Mouse (Mus musculus): ENCODE measurements around the gene Gnai3. TPM values are rescaled to one million over a fixed set of nuclear protein-coding genes. Genes with fewer than 3 reads are reported as not detected.

The Gnai3 gene
- polyA plus RNA-seq, 1 experiment from 2014 or later: 157 TPM

- Histone ChIP-seq H3K4me1 (ENCODE audit: control insufficient read depth, insufficient read depth, low read length) (peaks cover 8% of the 10 kb centered on the region; the same call in 1 of the 2 replicates), H3K27ac (replicated peaks; ENCODE audit: low read depth, low read length) (no peak overlapping the region), H3K27me3 (replicated peaks; ENCODE audit: control insufficient read depth, insufficient read depth, low read length) (no peaks in the 10 kb centered on the region; the same call in 1 of the 2 replicates), H3K9me3 (ENCODE audit: control insufficient read depth, low read length) (no peaks in the 10 kb centered on the region), H3K4me2 (ENCODE audit: low read depth, low read length) (peak overlapping the region; percentile 90), H3K9ac (ENCODE audit: low read depth, low read length) (peak overlapping the region; percentile 78), H3K4me3 (ENCODE audit: low read depth, low read length) (peak overlapping the region; percentile 72), H3K36me3 (ENCODE audit: control insufficient read depth, insufficient read depth, low read length) (no peaks in the 10 kb centered on the region)
- no peak for DNase-seq (ENCODE audit: low spot score)
- 4% methylated on average over 16 of the region's 16 CpGs for WGBS
- ATAC-seq (ENCODE audit: low read depth): 0 out of 2 replicates have a peak, but pooled peaks have one; percentile 41
Measured at GRCm38 (mm10) chr3:108185460-108186097, 39.6 kb upstream of the Gnai3 start.

GRCm38 (mm10) chr3:108184742-108185141 is 38.8 kb upstream of the Gnai3 start:
- ATAC-seq (ENCODE audit: low read depth) (no peak), DNase-seq (ENCODE audit: low spot score) (no peak)
- H3K27me3 ChIP-seq (replicated peaks; ENCODE audit: control insufficient read depth, insufficient read depth, low read length): no peaks in the 10 kb centered on the region; the same call in 1 of the 2 replicates
- H3K36me3 ChIP-seq (ENCODE audit: control insufficient read depth, insufficient read depth, low read length): no peaks in the 10 kb centered on the region
- H3K4me1 ChIP-seq (ENCODE audit: control insufficient read depth, insufficient read depth, low read length): peaks cover 10% of the 10 kb centered on the region; the same call in 1 of the 2 replicates
- 72% methylated on average over 3 of the region's 3 CpGs for WGBS
- no peak overlapping the region for H3K9ac ChIP-seq (ENCODE audit: low read depth, low read length)
- H3K27ac ChIP-seq (replicated peaks; ENCODE audit: low read depth, low read length): no peak overlapping the region
- H3K9me3 ChIP-seq (ENCODE audit: control insufficient read depth, low read length): no peaks in the 10 kb centered on the region
- no peak overlapping the region for H3K4me2 ChIP-seq (ENCODE audit: low read depth, low read length)
- H3K4me3 ChIP-seq (ENCODE audit: low read depth, low read length): no peak overlapping the region

GRCm38 (mm10) chr3:108180514-108180913 is 34.6 kb upstream of the Gnai3 start:
- 36% methylated on average over 2 of the region's 2 CpGs for WGBS
- DNase-seq (ENCODE audit: low spot score) (no peak), ATAC-seq (ENCODE audit: low read depth) (no peak)
- no peak overlapping the region for H3K4me2 ChIP-seq (ENCODE audit: low read depth, low read length)
- no peaks in the 10 kb centered on the region for H3K27me3 ChIP-seq (replicated peaks; ENCODE audit: control insufficient read depth, insufficient read depth, low read length)
- no peak overlapping the region for H3K27ac ChIP-seq (replicated peaks; ENCODE audit: low read depth, low read length)
- no peaks in the 10 kb centered on the region for H3K9me3 ChIP-seq (ENCODE audit: control insufficient read depth, low read length)
- H3K4me1 ChIP-seq (ENCODE audit: control insufficient read depth, insufficient read depth, low read length): 0 out of 2 replicates have a peak, but pooled peaks cover 5% of the 10 kb centered on the region
- H3K9ac ChIP-seq (ENCODE audit: low read depth, low read length): no peak overlapping the region
- no peaks in the 10 kb centered on the region for H3K36me3 ChIP-seq (ENCODE audit: control insufficient read depth, insufficient read depth, low read length)
- no peak overlapping the region for H3K4me3 ChIP-seq (ENCODE audit: low read depth, low read length)

- Histone ChIP-seq H3K27me3 (replicated peaks; ENCODE audit: control insufficient read depth, insufficient read depth, low read length) (no peaks in the 10 kb centered on the region), H3K36me3 (ENCODE audit: control insufficient read depth, insufficient read depth, low read length) (no peaks in the 10 kb centered on the region), H3K4me3 (ENCODE audit: low read depth, low read length) (no peak overlapping the region), H3K9me3 (ENCODE audit: control insufficient read depth, low read length) (no peaks in the 10 kb centered on the region), H3K27ac (replicated peaks; ENCODE audit: low read depth, low read length) (no peak overlapping the region), H3K9ac (ENCODE audit: low read depth, low read length) (no peak overlapping the region), H3K4me1 (ENCODE audit: control insufficient read depth, insufficient read depth, low read length) (peaks cover 18% of the 10 kb centered on the region; the same call in 1 of the 2 replicates), H3K4me2 (ENCODE audit: low read depth, low read length) (no peak overlapping the region)
- 58% methylated on average over 7 of the region's 7 CpGs for WGBS
- DNase-seq (ENCODE audit: low spot score) (peak; percentile 80), ATAC-seq (ENCODE audit: low read depth) (peak; percentile 81)
Measured at GRCm38 (mm10) chr3:108178756-108179715, 33.1 kb upstream of the Gnai3 start.

GRCm38 (mm10) chr3:108174672-108175531 is 29.0 kb upstream of the Gnai3 start:
- peak overlapping the region; percentile 39 for H3K4me2 ChIP-seq (ENCODE audit: low read depth, low read length)
- peak overlapping the region; percentile 67; the same call in 1 of the 2 replicates for H3K27ac ChIP-seq (replicated peaks; ENCODE audit: low read depth, low read length)
- H3K36me3 ChIP-seq (ENCODE audit: control insufficient read depth, insufficient read depth, low read length): no peaks in the 10 kb centered on the region
- peak overlapping the region; percentile 38; the same call in 1 of the 2 replicates for H3K9ac ChIP-seq (ENCODE audit: low read depth, low read length)
- DNase-seq (ENCODE audit: low spot score) (peak; percentile 88), ATAC-seq (ENCODE audit: low read depth) (peak; percentile 87)
- peaks cover 18% of the 10 kb centered on the region; the same call in 1 of the 2 replicates for H3K4me1 ChIP-seq (ENCODE audit: control insufficient read depth, insufficient read depth, low read length)
- no peaks in the 10 kb centered on the region for H3K27me3 ChIP-seq (replicated peaks; ENCODE audit: control insufficient read depth, insufficient read depth, low read length)
- H3K4me3 ChIP-seq (ENCODE audit: low read depth, low read length): no peak overlapping the region
- 21% methylated on average over 11 of the region's 14 CpGs for WGBS
- H3K9me3 ChIP-seq (ENCODE audit: control insufficient read depth, low read length): no peaks in the 10 kb centered on the region

- Histone ChIP-seq H3K27ac (replicated peaks; ENCODE audit: low read depth, low read length) (no peak overlapping the region), H3K4me3 (ENCODE audit: low read depth, low read length) (no peak overlapping the region), H3K27me3 (replicated peaks; ENCODE audit: control insufficient read depth, insufficient read depth, low read length) (no peaks in the 10 kb centered on the region), H3K4me2 (ENCODE audit: low read depth, low read length) (no peak overlapping the region), H3K9ac (ENCODE audit: low read depth, low read length) (no peak overlapping the region), H3K36me3 (ENCODE audit: control insufficient read depth, insufficient read depth, low read length) (no peaks in the 10 kb centered on the region), H3K9me3 (ENCODE audit: control insufficient read depth, low read length) (no peaks in the 10 kb centered on the region), H3K4me1 (ENCODE audit: control insufficient read depth, insufficient read depth, low read length) (peaks cover 27% of the 10 kb centered on the region)
- peak; percentile 23 for DNase-seq (ENCODE audit: low spot score)
- 36% methylated on average over 3 of the region's 3 CpGs for WGBS
- no peak for ATAC-seq (ENCODE audit: low read depth)
Measured at GRCm38 (mm10) chr3:108169199-108169598, 23.3 kb upstream of the Gnai3 start.

GRCm38 (mm10) chr3:108167499-108167898 is 21.6 kb upstream of the Gnai3 start:
- ATAC-seq (ENCODE audit: low read depth): no peak
- Histone ChIP-seq H3K4me3 (ENCODE audit: low read depth, low read length) (no peak overlapping the region), H3K9me3 (ENCODE audit: control insufficient read depth, low read length) (no peaks in the 10 kb centered on the region), H3K27me3 (replicated peaks; ENCODE audit: control insufficient read depth, insufficient read depth, low read length) (no peaks in the 10 kb centered on the region), H3K4me2 (ENCODE audit: low read depth, low read length) (no peak overlapping the region), H3K27ac (replicated peaks; ENCODE audit: low read depth, low read length) (peak overlapping the region; percentile 49; the same call in 1 of the 2 replicates), H3K4me1 (ENCODE audit: control insufficient read depth, insufficient read depth, low read length) (peaks cover 26% of the 10 kb centered on the region), H3K9ac (ENCODE audit: low read depth, low read length) (peak overlapping the region; percentile 32), H3K36me3 (ENCODE audit: control insufficient read depth, insufficient read depth, low read length) (no peaks in the 10 kb centered on the region)
- peak; percentile 51 for DNase-seq (ENCODE audit: low spot score)
- WGBS: 22% methylated on average over 14 of the region's 14 CpGs
